Comparison of ENCODE assay signal across 20 mouse cellular contexts in the genomic region with DNA sequence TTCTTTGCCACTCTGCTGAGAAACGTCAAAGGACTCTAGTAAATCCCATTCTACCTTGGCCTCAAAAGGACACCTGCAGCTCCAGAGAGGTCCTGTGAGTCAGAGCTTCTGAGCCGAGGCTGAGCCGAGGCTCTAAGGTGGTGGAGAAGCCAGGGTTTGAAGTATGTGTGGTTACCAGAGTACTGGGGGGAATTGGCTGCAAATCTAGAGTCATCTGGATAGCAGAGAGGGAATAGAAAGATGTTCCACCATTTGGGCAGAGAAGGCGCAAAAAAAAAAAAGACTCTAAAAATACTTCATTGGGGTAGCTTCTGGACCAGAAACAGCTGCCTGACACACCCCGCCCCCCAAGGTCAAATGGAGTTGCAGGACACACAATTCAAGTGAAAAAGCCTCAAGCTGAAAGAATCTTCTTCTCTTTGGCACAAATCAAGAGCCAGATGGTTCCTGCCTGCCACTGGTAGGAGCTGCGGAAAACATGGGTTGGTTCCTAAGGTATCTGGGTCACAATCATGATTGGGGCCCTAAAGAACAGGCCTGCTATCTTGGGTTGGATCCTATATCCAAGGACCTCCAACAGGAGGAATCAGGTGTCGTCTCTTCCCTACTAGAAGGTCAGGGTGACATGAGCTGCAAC. TPM values are rescaled to one million over a fixed set of nuclear protein-coding genes. Genes with fewer than 3 reads are reported as not detected.
DNase-seq lines count a peak whose midpoint lies in the region; ATAC-seq and TF ChIP-seq lines count a peak whose summit lies in the region.
"Had no signal": no experiment of that assay in that cellular context is flagged by ENCODE, and none has a peak within 500 bp of the region (broad histone marks: within the 10 kb centered on the region; RNA-seq: fewer than 3 reads in every experiment).

No protein-coding gene starts in this region.

- H3K4me3 ChIP-seq in kidney, adult 2 months (ENCODE audit: insufficient read depth, low read depth, low read length), result no peak overlapping the region
- H3K4me3 ChIP-seq in cortical plate, adult 2 months (ENCODE audit: insufficient read depth, low read length), result no peak overlapping the region
- no peak overlapping the region for H3K4me3 ChIP-seq in hindbrain, embryonic 12.5 days
- no peak overlapping the region for H3K4me3 ChIP-seq in midbrain, embryonic 13.5 days (replicated peaks)
- H3K4me3 ChIP-seq: neural tube, embryonic 12.5 days had no signal

- H3K9ac ChIP-seq in hindbrain, embryonic 12.5 days, result no peak overlapping the region; the same call in 1 of the 2 replicates
- no peak overlapping the region for H3K9ac ChIP-seq in midbrain, embryonic 13.5 days (replicated peaks)
- H3K9ac ChIP-seq: neural tube, embryonic 12.5 days had no signal

- H3K4me1 ChIP-seq in kidney, adult 2 months (ENCODE audit: control insufficient read depth, insufficient read depth, low read length), result no peaks in the 10 kb centered on the region; the same call in 1 of the 2 replicates
- H3K4me1 ChIP-seq in cortical plate, adult 2 months (ENCODE audit: control insufficient read depth, insufficient read depth, low read length), result peaks cover 14% of the 10 kb centered on the region
- peaks cover 17% of the 10 kb centered on the region for H3K4me1 ChIP-seq in hindbrain, embryonic 12.5 days
- peaks cover 30% of the 10 kb centered on the region for H3K4me1 ChIP-seq in midbrain, embryonic 13.5 days (replicated peaks)

- peak; percentile 56 for DNase-seq in adrenal gland, adult 2 months
- DNase-seq in adrenal gland, adult 8-10 months, result no peak
- peak; percentile 8 for DNase-seq in kidney, adult 2 months
- DNase-seq in kidney, adult 8-10 months, result no peak
- DNase-seq in cerebellum, adult 11-12 months, result peak; percentile 84
- DNase-seq: liver; midbrain, embryonic 14.5 days; spleen, adult 18-20 months; thymus, postnatal 36 days had no signal

- H3K4me2 ChIP-seq in hindbrain, embryonic 12.5 days (replicated peaks), result no peak overlapping the region
- H3K4me2 ChIP-seq in midbrain, embryonic 13.5 days (replicated peaks), result no peak overlapping the region
- H3K4me2 ChIP-seq: neural tube, embryonic 12.5 days had no signal

- no peak overlapping the region for H3K27ac ChIP-seq in kidney, adult 2 months (ENCODE audit: insufficient read depth, low read depth, low read length)
- H3K27ac ChIP-seq in cortical plate, adult 2 months (ENCODE audit: insufficient read depth, low read length), result peak overlapping the region; percentile 64
- no peak overlapping the region for H3K27ac ChIP-seq in hindbrain, embryonic 12.5 days
- no peak overlapping the region for H3K27ac ChIP-seq in midbrain, embryonic 13.5 days
- H3K27ac ChIP-seq: neural tube, embryonic 12.5 days had no signal

- TF ChIP-seq POLR2A in kidney, adult 2 months (IDR thresholded peaks at IDR 0.05; ENCODE audit: low read depth, low read length), result no peak
- no peak for TF ChIP-seq POLR2A in cortical plate, adult 2 months (IDR thresholded peaks at IDR 0.05; ENCODE audit: extremely low read depth, insufficient read depth, low read length)

- no peaks in the 10 kb centered on the region for H3K27me3 ChIP-seq in kidney, adult 2 months (replicated peaks; ENCODE audit: control insufficient read depth, insufficient read depth, low read length)
- no peaks in the 10 kb centered on the region for H3K27me3 ChIP-seq in hindbrain, embryonic 12.5 days
- no peaks in the 10 kb centered on the region for H3K27me3 ChIP-seq in midbrain, embryonic 13.5 days
- H3K27me3 ChIP-seq: neural tube, embryonic 12.5 days; Patski had no signal

- WGBS in kidney, adult 2 months, result 79% methylated on average over 7 of the region's 7 CpGs
- WGBS in hindbrain, embryonic 12.5 days, result 93% methylated on average over 7 of the region's 7 CpGs
- 95% methylated on average over 7 of the region's 7 CpGs for WGBS in midbrain, embryonic 13.5 days

- ATAC-seq in hindbrain, embryonic 12.5 days (ENCODE audit: low FRiP score), result no peak
- ATAC-seq in midbrain, embryonic 13.5 days, result no peak
- ATAC-seq: intestine, embryonic 16.5 days; Patski had no signal

- peaks cover under 1% of the 10 kb centered on the region; the same call in 1 of the 2 replicates for H3K36me3 ChIP-seq in kidney, adult 2 months (ENCODE audit: control insufficient read depth, insufficient read depth, low read length)
- peaks cover 15% of the 10 kb centered on the region for H3K36me3 ChIP-seq in hindbrain, embryonic 12.5 days
- H3K36me3 ChIP-seq in midbrain, embryonic 13.5 days, result peaks cover 19% of the 10 kb centered on the region

- H3K9me3 ChIP-seq in hindbrain, embryonic 12.5 days (replicated peaks), result no peaks in the 10 kb centered on the region
- no peaks in the 10 kb centered on the region for H3K9me3 ChIP-seq in midbrain, embryonic 13.5 days
- H3K9me3 ChIP-seq: neural tube, embryonic 12.5 days had no signal

- no peak for TF ChIP-seq CTCF in kidney, adult 2 months (conservative IDR thresholded peaks at IDR 0.05; ENCODE audit: insufficient read depth, insufficient read length, low read depth, low read length)
- TF ChIP-seq CTCF in cortical plate, adult 2 months (IDR thresholded peaks at IDR 0.05; ENCODE audit: extremely low read depth, insufficient read depth, low read length), result no peak

RNA-seq across cellular contexts. Expression of a gene that starts 3.5 kb away (rescaled TPM):
- total RNA-seq in adrenal gland, adult 2 months (2021), result 100 to 1,000 TPM; 149 to 202 TPM
- polyA plus RNA-seq in adrenal gland, adult 2 months (2012; rRNA removed), result 240 and 306 TPM in 2 replicates
- 100 to 1,000 TPM; 132 to 209 (median 153) TPM for total RNA-seq in adrenal gland, adult 8-10 months (2022)
- polyA plus RNA-seq in kidney, adult 2 months (2012; rRNA removed), result 101 and 124 TPM in 2 replicates
- polyA plus RNA-seq in cortical plate, adult 2 months (2012; rRNA removed), result 61.9 and 63.5 TPM in 2 replicates
- polyA plus RNA-seq in hindbrain, embryonic 12.5 days (2016; fragmentation: Nextera tagmentation; extraction: Ambion mirVana), result 46.0 and 46.2 TPM in 2 replicates
- polyA plus RNA-seq in midbrain, embryonic 13.5 days (2015; fragmentation: Nextera tagmentation; extraction: Ambion mirVana), result 34.4 and 35.0 TPM in 2 replicates

RNA-seq across cellular contexts. Expression of a gene that starts 8.6 kb away (rescaled TPM):
- 10 to 100 TPM; 21.9 to 46.1 TPM for total RNA-seq in adrenal gland, adult 2 months (2021)
- 79.2 and 82.6 TPM in 2 replicates for polyA plus RNA-seq in adrenal gland, adult 2 months (2012; rRNA removed)
- total RNA-seq in adrenal gland, adult 8-10 months (2022), result 10 to 100 TPM; 39.0 to 47.6 (median 39.9) TPM
- polyA plus RNA-seq in kidney, adult 2 months (2012; rRNA removed), result 12.1 and 15.8 TPM in 2 replicates
- 200 and 216 TPM in 2 replicates for polyA plus RNA-seq in cortical plate, adult 2 months (2012; rRNA removed)
- 147 and 151 TPM in 2 replicates for polyA plus RNA-seq in hindbrain, embryonic 12.5 days (2016; fragmentation: Nextera tagmentation; extraction: Ambion mirVana)
- 196 and 215 TPM in 2 replicates for polyA plus RNA-seq in midbrain, embryonic 13.5 days (2015; fragmentation: Nextera tagmentation; extraction: Ambion mirVana)

RNA-seq across cellular contexts. Expression of a gene that starts 16.7 kb away (rescaled TPM):
- total RNA-seq in adrenal gland, adult 2 months (2021), result 100 to 1,000 TPM; 143 to 184 TPM
- 299 and 410 TPM in 2 replicates for polyA plus RNA-seq in adrenal gland, adult 2 months (2012; rRNA removed)
- 100 to 1,000 TPM; 202 to 232 (median 221) TPM for total RNA-seq in adrenal gland, adult 8-10 months (2022)
- polyA plus RNA-seq in kidney, adult 2 months (2012; rRNA removed), result 175 and 188 TPM in 2 replicates
- 219 and 221 TPM in 2 replicates for polyA plus RNA-seq in cortical plate, adult 2 months (2012; rRNA removed)
- polyA plus RNA-seq in hindbrain, embryonic 12.5 days (2016; fragmentation: Nextera tagmentation; extraction: Ambion mirVana), result 37.3 and 37.7 TPM in 2 replicates
- 45.4 and 49.5 TPM in 2 replicates for polyA plus RNA-seq in midbrain, embryonic 13.5 days (2015; fragmentation: Nextera tagmentation; extraction: Ambion mirVana)

RNA-seq across cellular contexts. Expression of a gene that starts 38.8 kb away (rescaled TPM):
- 1 to 10 TPM; 3.6 to 6.4 TPM for total RNA-seq in adrenal gland, adult 2 months (2021)
- polyA plus RNA-seq in adrenal gland, adult 2 months (2012; rRNA removed), result 10.0 and 10.3 TPM in 2 replicates
- 1 to 10 TPM; 3.7 to 8.4 (median 5.1) TPM for total RNA-seq in adrenal gland, adult 8-10 months (2022)
- polyA plus RNA-seq in kidney, adult 2 months (2012; rRNA removed), result 6.2 and 6.7 TPM in 2 replicates
- 1.3 and 2.3 TPM in 2 replicates for polyA plus RNA-seq in cortical plate, adult 2 months (2012; rRNA removed)
- 0.26 and 0.51 TPM in 2 replicates for polyA plus RNA-seq in hindbrain, embryonic 12.5 days (2016; fragmentation: Nextera tagmentation; extraction: Ambion mirVana)
- 0.28 and 0.59 TPM in 2 replicates for polyA plus RNA-seq in midbrain, embryonic 13.5 days (2015; fragmentation: Nextera tagmentation; extraction: Ambion mirVana)

RNA-seq across cellular contexts. Expression of a gene that starts 42.1 kb away (rescaled TPM):
- total RNA-seq in adrenal gland, adult 2 months (2021), result not detected
- polyA plus RNA-seq in adrenal gland, adult 2 months (2012; rRNA removed), result not detected in 2 replicates
- total RNA-seq in adrenal gland, adult 8-10 months (2022), result not detected
- polyA plus RNA-seq in kidney, adult 2 months (2012; rRNA removed), result 0.05 TPM in 1 of 2 replicates, not detected in the other
- polyA plus RNA-seq in cortical plate, adult 2 months (2012; rRNA removed), result not detected in 2 replicates
- polyA plus RNA-seq in hindbrain, embryonic 12.5 days (2016; fragmentation: Nextera tagmentation; extraction: Ambion mirVana), result not detected in 2 replicates
- polyA plus RNA-seq in midbrain, embryonic 13.5 days (2015; fragmentation: Nextera tagmentation; extraction: Ambion mirVana), result not detected in 2 replicates
- total RNA-seq: left cerebral cortex, postnatal 10 days had no signal
- polyA plus RNA-seq: heart, embryonic 14.5 days; hindbrain, embryonic 11.5 days; intestine, embryonic 16.5 days; lung, embryonic 16.5 days; neural tube, embryonic 12.5 days; stomach, embryonic 16.5 days had no signal

Comparison
In these comparisons a context has a peak if more than half of its experiments do, and no peak if none do; other contexts are left out.
1. DNase-seq: peak in adrenal gland, adult 2 months (single experiment), kidney, adult 2 months (single experiment) and cerebellum, adult 11-12 months (single experiment); none in adrenal gland, adult 8-10 months (single experiment) and kidney, adult 8-10 months (0 of 2).